Comparison of ENCODE assay signal across 8 mouse cellular contexts in the genomic region with DNA sequence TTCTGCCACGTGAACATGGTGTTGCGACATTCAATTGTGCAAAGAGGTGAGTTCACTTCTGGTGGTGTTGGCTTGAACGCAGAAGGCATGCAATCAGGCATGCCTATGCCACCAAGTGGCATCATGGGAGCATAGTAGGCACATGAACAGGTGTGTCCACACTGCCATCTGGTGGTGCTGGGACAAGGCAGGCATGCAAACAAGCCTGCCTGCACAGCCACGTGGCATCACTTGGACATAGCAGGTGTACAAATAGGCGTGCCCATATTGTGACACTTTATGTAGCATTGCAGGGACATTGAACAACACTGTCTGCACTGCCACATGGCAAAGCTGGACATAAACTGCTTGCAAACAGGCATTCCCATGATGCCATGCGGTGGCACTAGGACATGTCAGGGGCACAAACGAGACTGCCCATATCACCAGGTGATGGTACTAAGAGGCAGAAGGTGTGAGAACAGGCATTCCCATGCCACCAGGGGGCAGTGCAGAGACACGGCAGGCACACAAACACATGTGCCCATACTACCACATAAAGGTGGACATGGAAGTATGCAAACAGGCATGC. TPM values are rescaled to one million over a fixed set of nuclear protein-coding genes. Genes with fewer than 3 reads are reported as not detected.
DNase-seq lines count a peak whose midpoint lies in the region; ATAC-seq and TF ChIP-seq lines count a peak whose summit lies in the region.

No protein-coding gene starts in this region.

- TF ChIP-seq POLR2A in thymus, adult 2 months (IDR thresholded peaks at IDR 0.05; ENCODE audit: control insufficient read depth, extremely low read depth, insufficient read depth, low read length, poor library complexity): no peak

- no peak overlapping the region for H3K4me3 ChIP-seq in thymus, adult 2 months (ENCODE audit: control insufficient read depth, insufficient read depth, low read length)

- H3K36me3 ChIP-seq in thymus, adult 2 months (ENCODE audit: control insufficient read depth, insufficient read depth, low read length): no peaks in the 10 kb centered on the region

- peak; percentile 30; the same call in 1 of the 2 replicates for ATAC-seq in neutrophil, adult 5-6 weeks (ENCODE audit: extremely low read depth, insufficient number of reproducible peaks, low FRiP score, poor library complexity, severe bottlenecking)

- 47% methylated on average over 8 of the region's 8 CpGs for WGBS in thymus, adult 2 months

- no peaks in the 10 kb centered on the region for H3K4me1 ChIP-seq in thymus, adult 2 months (replicated peaks; ENCODE audit: control insufficient read depth, insufficient read depth, low read length)

- no peaks in the 10 kb centered on the region for H3K27me3 ChIP-seq in thymus, adult 2 months (ENCODE audit: control insufficient read depth, insufficient read depth, low read length)

- peak; percentile 87 for TF ChIP-seq CTCF in thymus, adult 2 months (IDR thresholded peaks at IDR 0.05; ENCODE audit: borderline replicate concordance, control insufficient read depth, extremely low read depth, insufficient read depth, low read length, poor library complexity)

- DNase-seq in urinary bladder, adult 18-20 months (ENCODE audit: low spot score in 2 of 2): peak; percentile 46 to 51
- DNase-seq in urinary bladder, adult 2 months (ENCODE audit: low spot score): no peak
- DNase-seq in cerebellum, adult 8-10 months: peak; percentile 38
- DNase-seq in frontal cortex, postnatal 25 days (ENCODE audit: low spot score in 2 of 2): peak; percentile 45 to 50
- peak; percentile 79 for DNase-seq in kidney, postnatal 14 days
- DNase-seq in lung, adult 18-20 months: peak; percentile 73 to 80
- peak; percentile 79 for DNase-seq in thymus, adult 2 months

- H3K27ac ChIP-seq in thymus, adult 2 months (ENCODE audit: control insufficient read depth, insufficient read depth, low read length): no peak overlapping the region

RNA-seq across cellular contexts. Expression of a gene that starts 27.8 kb away (rescaled TPM):
- 36.0 TPM in 2 replicates for polyA plus RNA-seq in urinary bladder, adult 2 months (2012; rRNA removed)
- total RNA-seq in neutrophil, adult 5-6 weeks (2017): 17.1 and 19.8 TPM in 2 replicates
- 10.6 and 11.0 TPM in 2 replicates for polyA plus RNA-seq in thymus, adult 2 months (2012; rRNA removed)
